Comparison of ENCODE assay signal across 10 mouse cellular contexts in genomic region chr12:99860981-99861380, GRCm38 (mm10). TPM values are rescaled to one million over a fixed set of nuclear protein-coding genes. Genes with fewer than 3 reads are reported as not detected.
DNase-seq lines count a peak whose midpoint lies in the region; ATAC-seq and TF ChIP-seq lines count a peak whose summit lies in the region.
"Had no signal": no experiment of that assay in that cellular context is flagged by ENCODE, and none has a peak within 500 bp of the region (broad histone marks: within the 10 kb centered on the region; RNA-seq: fewer than 3 reads in every experiment).

No protein-coding gene starts in this region.

- peaks cover 17% of the 10 kb centered on the region for H3K4me1 ChIP-seq in heart, embryonic 12.5 days (replicated peaks)
- H3K4me1 ChIP-seq in limb, embryonic 14.5 days (ENCODE audit: control insufficient read depth, insufficient read depth, low read length) = no peaks in the 10 kb centered on the region; the same call in 1 of the 2 replicates
- peaks cover 5% of the 10 kb centered on the region for H3K4me1 ChIP-seq in limb, embryonic 10.5 days
- H3K4me1 ChIP-seq in MEL (ENCODE audit: control insufficient read depth in 1 of 2, insufficient read depth in 2 of 2, low read length in 2 of 2) = 0 out of 4 replicates have a peak, but pooled peaks cover 0 to 6% of the 10 kb centered on the region in 2 experiments

- H3K79me2 ChIP-seq in MEL (ENCODE audit: control insufficient read depth, insufficient read depth, low read length, poor library complexity) = no peaks in the 10 kb centered on the region

- H3K9me3 ChIP-seq in heart, embryonic 12.5 days (replicated peaks) = no peaks in the 10 kb centered on the region
- no peaks in the 10 kb centered on the region for H3K9me3 ChIP-seq in limb, embryonic 14.5 days (ENCODE audit: control insufficient read depth, low read length)
- no peaks in the 10 kb centered on the region for H3K9me3 ChIP-seq in limb, embryonic 10.5 days (replicated peaks)
- H3K9me3 ChIP-seq in MEL (replicated peaks; ENCODE audit: insufficient read depth, low read length) = no peaks in the 10 kb centered on the region

- peak; percentile 56 for TF ChIP-seq RAD21 in MEL (IDR thresholded peaks at IDR 0.05; ENCODE audit: low read depth, low read length)

- TF ChIP-seq POLR2A in limb, embryonic 14.5 days (IDR thresholded peaks at IDR 0.05; ENCODE audit: borderline replicate concordance, extremely low read depth, insufficient read depth, insufficient read length) = no peak
- no peak for TF ChIP-seq POLR2A in MEL (IDR thresholded peaks at IDR 0.05; ENCODE audit: control insufficient read depth in 1 of 2, insufficient read depth in 1 of 2, low read depth in 1 of 2, low read length in 2 of 2, poor library complexity in 1 of 2)
- TF ChIP-seq POLR2A in brain, embryonic 14.5 days (IDR thresholded peaks at IDR 0.05; ENCODE audit: borderline replicate concordance, extremely low read depth, insufficient read depth, insufficient read length, poor library complexity, severe bottlenecking) = no peak

- DNase-seq in heart, adult 9 months (ENCODE audit: low spot score in 2 of 2) = no peak
- peak; percentile 54 for DNase-seq in limb, embryonic 14.5 days (ENCODE audit: low spot score)
- DNase-seq in limb, embryonic 10.5 days (ENCODE audit: low spot score) = no peak
- DNase-seq in MEL (ENCODE audit: low read depth, low spot score) = no peak
- DNase-seq in brain, embryonic 14.5 days (ENCODE audit: low read depth) = peak; percentile 73
- DNase-seq in layer of hippocampus, adult 9-10 months (ENCODE audit: low spot score) = no peak
- DNase-seq: liver had no signal

- no peaks in the 10 kb centered on the region for H3K36me3 ChIP-seq in heart, embryonic 12.5 days
- no peaks in the 10 kb centered on the region for H3K36me3 ChIP-seq in limb, embryonic 14.5 days (ENCODE audit: control insufficient read depth, insufficient read depth, low read length)
- H3K36me3 ChIP-seq in limb, embryonic 10.5 days = no peaks in the 10 kb centered on the region
- 0 out of 4 replicates have a peak, but pooled peaks cover 0 to 2% of the 10 kb centered on the region in 2 experiments for H3K36me3 ChIP-seq in MEL (ENCODE audit: control insufficient read depth in 1 of 2, insufficient read depth in 2 of 2, low read length in 2 of 2)

- H3K27ac ChIP-seq in heart, embryonic 12.5 days (ENCODE audit: poor library complexity, severe bottlenecking) = peak overlapping the region; percentile 28; the same call in 1 of the 2 replicates
- no peak overlapping the region for H3K27ac ChIP-seq in limb, embryonic 14.5 days (replicated peaks; ENCODE audit: low read depth, low read length)
- no peak overlapping the region for H3K27ac ChIP-seq in limb, embryonic 10.5 days
- no peak overlapping the region for H3K27ac ChIP-seq in MEL (ENCODE audit: control insufficient read depth, low read depth, low read length)

- 71% methylated on average over 4 of the region's 4 CpGs for WGBS in heart, embryonic 12.5 days
- 68% methylated on average over 4 of the region's 4 CpGs for WGBS in limb, embryonic 14.5 days
- 86% methylated on average over 4 of the region's 4 CpGs for WGBS in limb, embryonic 10.5 days

- peak in 1 of 3 experiments; percentile 45; a peak in 2 of 6 replicates for TF ChIP-seq CTCF in MEL (IDR thresholded peaks at IDR 0.05 in 2 of 3, conservative IDR thresholded peaks at IDR 0.05 in 1 of 3; ENCODE audit: control insufficient read depth in 1 of 3, insufficient read depth in 1 of 3, low read depth in 2 of 3, low read length in 3 of 3, poor library complexity in 1 of 3, severe bottlenecking in 1 of 3)
- TF ChIP-seq CTCF in brain, embryonic 14.5 days (IDR thresholded peaks at IDR 0.05; ENCODE audit: borderline replicate concordance, extremely low read depth, insufficient read depth, insufficient read length) = no peak

- H3K9ac ChIP-seq in heart, embryonic 12.5 days = no peak overlapping the region
- no peak overlapping the region for H3K9ac ChIP-seq in limb, embryonic 14.5 days (ENCODE audit: low read depth, low read length, severe bottlenecking)
- no peak overlapping the region for H3K9ac ChIP-seq in MEL (ENCODE audit: control insufficient read depth, low read depth, low read length, poor library complexity, severe bottlenecking)

- H3K4me2 ChIP-seq in heart, embryonic 12.5 days = no peak overlapping the region
- no peak overlapping the region for H3K4me2 ChIP-seq in limb, embryonic 14.5 days (replicated peaks; ENCODE audit: low read depth, low read length, severe bottlenecking)

- no peak for TF ChIP-seq EP300 in MEL (IDR thresholded peaks at IDR 0.05; ENCODE audit: low read depth in 1 of 2, low read length in 2 of 2)

- no peaks in the 10 kb centered on the region for H3K27me3 ChIP-seq in heart, embryonic 12.5 days (replicated peaks)
- no peaks in the 10 kb centered on the region for H3K27me3 ChIP-seq in limb, embryonic 14.5 days (ENCODE audit: control insufficient read depth, insufficient read depth, low read length)
- no peaks in the 10 kb centered on the region for H3K27me3 ChIP-seq in limb, embryonic 10.5 days (ENCODE audit: low read depth, poor library complexity, severe bottlenecking)
- H3K27me3 ChIP-seq in MEL (ENCODE audit: control insufficient read depth in 1 of 2, insufficient read depth in 2 of 2, low read length in 2 of 2) = no peaks in the 10 kb centered on the region

- ATAC-seq in heart, embryonic 12.5 days (ENCODE audit: insufficient number of reproducible peaks, low FRiP score) = no peak
- ATAC-seq in limb, embryonic 14.5 days (ENCODE audit: low FRiP score, low read depth) = no peak
- ATAC-seq: hindbrain, embryonic 16.5 days had no signal

- H3K4me3 ChIP-seq in heart, embryonic 12.5 days = no peak overlapping the region
- no peak overlapping the region for H3K4me3 ChIP-seq in limb, embryonic 14.5 days (replicated peaks; ENCODE audit: low read length)
- H3K4me3 ChIP-seq in limb, embryonic 10.5 days = no peak overlapping the region
- H3K4me3 ChIP-seq in MEL (ENCODE audit: control insufficient read depth in 1 of 2, insufficient read depth in 1 of 2, low read depth in 2 of 2, low read length in 2 of 2) = no peak overlapping the region

TF ChIP-seq in MEL, 35 proteins besides CTCF, POLR2A, EP300 and RAD21:
- TF ChIP-seq TBP (IDR thresholded peaks at IDR 0.05; ENCODE audit: low read depth, low read length) = no peak
- TF ChIP-seq ZC3H11A (IDR thresholded peaks at IDR 0.05; ENCODE audit: low read depth, low read length) = peak; percentile 16; the same call in 1 of the 2 replicates
- peak; percentile 61 for TF ChIP-seq SMC3 (IDR thresholded peaks at IDR 0.05; ENCODE audit: low read depth, low read length)

RNA-seq across cellular contexts. Expression of gene Efcab11, which starts 23.3 kb away (rescaled TPM):
- 10.0 and 11.8 TPM in 2 replicates for polyA plus RNA-seq in heart, embryonic 12.5 days (2016; fragmentation: Nextera tagmentation; extraction: Ambion mirVana)
- polyA plus RNA-seq in limb, embryonic 14.5 days (2012; rRNA removed) = 4.9 and 6.4 TPM in 2 replicates
- 8.3 and 10.6 TPM in 2 replicates for polyA plus RNA-seq in limb, embryonic 14.5 days (2014; fragmentation: Nextera tagmentation; extraction: Ambion mirVana)
- 16.0 and 21.7 TPM in 2 replicates for polyA plus RNA-seq in limb, embryonic 10.5 days (2016; fragmentation: Nextera tagmentation; extraction: Ambion mirVana)
- total RNA-seq in MEL (2012; rRNA removed) = 2.5 and 3.6 TPM in 2 replicates
- 1 to 10 TPM in 1 of 2 experiments, not detected in 1; 3.5 TPM for polyA plus RNA-seq in MEL (2012; ENCODE audit: insufficient read depth in 1 of 2, insufficient read length in 2 of 2, low read depth in 1 of 2, low replicate concordance in 2 of 2, missing spikeins in 1 of 2)
- polyA plus RNA-seq in brain, embryonic 14.5 days (2012; rRNA removed) = 3.8 and 6.0 TPM in 2 replicates
- total RNA-seq: gastrocnemius, adult 8-10 months had no signal

RNA-seq across cellular contexts. Expression of gene Tdp1, which starts 23.3 kb away (rescaled TPM):
- polyA plus RNA-seq in heart, embryonic 12.5 days (2016; fragmentation: Nextera tagmentation; extraction: Ambion mirVana) = 29.9 and 32.6 TPM in 2 replicates
- polyA plus RNA-seq in limb, embryonic 14.5 days (2012; rRNA removed) = 42.1 and 49.4 TPM in 2 replicates
- polyA plus RNA-seq in limb, embryonic 14.5 days (2014; fragmentation: Nextera tagmentation; extraction: Ambion mirVana) = 47.8 and 52.7 TPM in 2 replicates
- 80.3 and 88.2 TPM in 2 replicates for polyA plus RNA-seq in limb, embryonic 10.5 days (2016; fragmentation: Nextera tagmentation; extraction: Ambion mirVana)
- 33.2 and 39.1 TPM in 2 replicates for total RNA-seq in MEL (2012; rRNA removed)
- 100 to 1,000 TPM in 1 of 2 experiments, 10 to 100 TPM in 1; 94.3 to 142 TPM for polyA plus RNA-seq in MEL (2012; ENCODE audit: insufficient read depth in 1 of 2, insufficient read length in 2 of 2, low read depth in 1 of 2, low replicate concordance in 2 of 2, missing spikeins in 1 of 2)
- polyA plus RNA-seq in brain, embryonic 14.5 days (2012; rRNA removed) = 47.3 and 57.5 TPM in 2 replicates

Comparison
In these comparisons a context has a peak if more than half of its experiments do, and no peak if none do; other contexts are left out.
1. DNase-seq: peak in limb, embryonic 14.5 days (single experiment) and brain, embryonic 14.5 days (single experiment); none in heart, adult 9 months (0 of 2), limb, embryonic 10.5 days (single experiment), MEL (single experiment) and layer of hippocampus, adult 9-10 months (single experiment).